Mouse (Mus musculus) left cerebral cortex, postnatal 14 days (tissue): ENCODE data around the gene Pdzk1ip1. TPM values are rescaled to one million over a fixed set of nuclear protein-coding genes. Genes with fewer than 3 reads are reported as not detected.

ENCODE experiments used
- DNase-seq, 2 experiments: peaks; one replicate each; pipeline ENCODE4 v3.0.0; 2021 to 2022; ENCODE audit warnings: low spot score in 2 of 2, mixed read lengths in 1 of 2
- intact Hi-C: fragments of 180-260 bp; cut with DNase I; formaldehyde crosslinking; loops from one replicate; pipeline ENCODE4 v1.15.1; 2025
- total RNA-seq, 2 experiments: library from RNA; stranded (reverse); gene quantifications; 2 replicates each; pipeline ENCODE4 v1.2.3; 2021

Gene Pdzk1ip1
- total RNA-seq, 2 experiments from 2014 or later, result 0.44 TPM; not detected in 1

DNA sequence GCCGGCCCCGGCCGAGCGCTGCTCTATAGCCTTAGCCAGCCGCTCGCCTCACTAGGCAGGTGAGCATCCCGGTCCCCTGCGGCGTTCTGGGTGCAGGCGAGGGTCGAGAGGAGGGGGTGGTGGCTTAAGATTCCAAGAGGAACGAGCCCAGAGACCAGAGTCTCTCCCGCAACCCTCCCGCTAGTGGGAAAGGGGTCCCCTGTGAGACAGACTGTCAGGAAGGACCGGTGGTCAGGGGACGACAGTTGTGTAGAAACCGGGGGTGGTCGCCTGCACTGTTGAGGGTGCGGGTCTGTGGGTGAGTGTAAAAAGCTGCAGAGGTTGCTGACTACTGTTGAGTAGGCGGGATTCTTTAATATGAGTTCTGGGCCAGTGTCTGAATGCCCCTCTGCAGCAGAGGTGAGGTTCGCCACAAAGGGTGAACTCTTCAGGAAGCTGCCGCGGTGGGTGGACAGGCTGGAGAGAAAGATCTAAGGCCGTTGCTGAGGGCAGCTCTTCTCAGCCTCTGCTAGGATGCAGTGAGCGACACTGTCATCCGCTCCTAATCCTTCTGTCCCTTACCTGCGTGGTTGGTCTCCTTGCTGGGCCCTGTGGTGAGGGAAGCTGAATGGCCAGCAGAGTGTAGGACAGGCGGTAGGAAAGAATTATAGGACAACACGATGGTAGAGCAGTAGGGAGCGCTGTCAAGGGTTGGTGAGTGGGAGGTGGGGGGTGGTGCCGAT, 24.8 kb upstream of the Pdzk1ip1 start:
- intact Hi-C loops, result no loop called here
- DNase-seq, result no peak

DNA sequence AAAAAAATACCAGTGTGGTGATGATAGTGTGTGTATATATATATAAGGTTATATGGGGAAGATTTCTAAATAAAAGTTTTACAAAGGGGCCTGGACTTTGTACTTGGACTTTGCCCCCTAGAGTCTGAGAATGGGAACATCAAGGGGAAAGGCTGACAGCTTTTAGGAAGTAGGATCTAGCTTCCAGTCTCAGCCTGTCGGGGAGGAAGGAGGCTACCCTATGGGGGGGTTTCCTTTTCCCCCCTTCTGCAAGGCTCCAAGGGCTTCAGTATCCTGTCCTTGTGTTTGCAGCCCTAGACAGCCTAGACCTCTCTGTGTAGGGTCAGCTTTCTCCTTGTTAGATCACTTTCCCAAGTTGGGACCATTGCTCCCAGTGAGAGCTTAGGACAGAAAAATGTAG, 16.8 kb upstream of the Pdzk1ip1 start:
- intact Hi-C loops, result no loop called here
- DNase-seq, result no peak

DNA sequence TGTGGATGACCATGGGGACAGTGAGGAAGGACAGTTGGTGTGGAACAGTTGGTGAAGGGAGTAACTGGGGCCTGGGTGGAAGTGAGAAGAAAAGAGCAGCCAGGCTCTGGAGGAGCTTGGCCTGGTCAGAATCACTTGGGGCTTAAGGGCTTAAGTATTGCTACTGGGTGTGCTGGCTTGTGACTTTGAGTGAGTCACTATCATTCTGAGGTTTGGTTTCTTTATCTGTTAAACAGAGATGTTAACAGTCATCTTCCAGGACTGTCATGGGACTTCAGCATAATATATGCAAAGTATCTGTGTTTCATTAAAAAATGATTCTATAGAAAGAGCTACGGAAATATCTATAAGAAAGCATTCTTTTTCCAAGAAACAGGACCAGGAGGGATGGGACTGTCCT, 13.7 kb upstream of the Pdzk1ip1 start:
- intact Hi-C loops, result no loop called here
- DNase-seq, result no peak

DNA sequence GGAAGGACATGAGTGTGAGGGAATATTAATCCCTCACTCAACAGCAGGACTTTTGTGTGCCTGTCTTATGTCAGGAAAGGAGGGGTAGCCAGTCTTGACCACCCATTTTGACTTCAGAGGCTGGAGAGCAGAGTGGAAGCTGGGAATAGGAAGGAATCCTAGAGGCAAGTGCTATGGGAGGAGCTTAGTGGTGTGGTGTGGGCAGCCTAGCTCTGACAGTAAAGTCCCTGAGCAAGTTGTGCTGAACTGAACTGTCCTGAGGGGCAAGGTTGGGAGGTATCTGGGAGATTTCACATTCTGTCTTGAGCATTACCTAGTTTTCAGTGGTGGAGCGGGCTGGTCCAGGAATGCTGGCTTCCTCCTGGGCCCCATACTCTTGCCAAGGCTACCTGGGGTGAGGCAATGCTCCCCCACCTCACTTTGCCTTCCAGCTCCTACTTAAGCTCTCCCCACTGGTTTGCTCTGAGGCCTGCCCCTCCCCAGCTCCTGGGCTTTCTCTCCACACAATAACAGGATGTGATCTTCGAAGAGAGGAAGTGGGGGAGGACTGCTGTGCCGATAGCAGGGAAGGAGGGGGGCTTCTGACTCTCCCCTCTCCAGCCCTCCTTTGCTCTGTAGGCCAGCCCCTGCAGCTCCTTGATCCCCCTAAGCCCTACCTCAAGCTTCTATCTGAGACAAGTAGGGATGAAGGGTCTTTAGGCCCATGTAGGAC, 13.1 kb upstream of the Pdzk1ip1 start:
- intact Hi-C loops, result no loop called here

DNA sequence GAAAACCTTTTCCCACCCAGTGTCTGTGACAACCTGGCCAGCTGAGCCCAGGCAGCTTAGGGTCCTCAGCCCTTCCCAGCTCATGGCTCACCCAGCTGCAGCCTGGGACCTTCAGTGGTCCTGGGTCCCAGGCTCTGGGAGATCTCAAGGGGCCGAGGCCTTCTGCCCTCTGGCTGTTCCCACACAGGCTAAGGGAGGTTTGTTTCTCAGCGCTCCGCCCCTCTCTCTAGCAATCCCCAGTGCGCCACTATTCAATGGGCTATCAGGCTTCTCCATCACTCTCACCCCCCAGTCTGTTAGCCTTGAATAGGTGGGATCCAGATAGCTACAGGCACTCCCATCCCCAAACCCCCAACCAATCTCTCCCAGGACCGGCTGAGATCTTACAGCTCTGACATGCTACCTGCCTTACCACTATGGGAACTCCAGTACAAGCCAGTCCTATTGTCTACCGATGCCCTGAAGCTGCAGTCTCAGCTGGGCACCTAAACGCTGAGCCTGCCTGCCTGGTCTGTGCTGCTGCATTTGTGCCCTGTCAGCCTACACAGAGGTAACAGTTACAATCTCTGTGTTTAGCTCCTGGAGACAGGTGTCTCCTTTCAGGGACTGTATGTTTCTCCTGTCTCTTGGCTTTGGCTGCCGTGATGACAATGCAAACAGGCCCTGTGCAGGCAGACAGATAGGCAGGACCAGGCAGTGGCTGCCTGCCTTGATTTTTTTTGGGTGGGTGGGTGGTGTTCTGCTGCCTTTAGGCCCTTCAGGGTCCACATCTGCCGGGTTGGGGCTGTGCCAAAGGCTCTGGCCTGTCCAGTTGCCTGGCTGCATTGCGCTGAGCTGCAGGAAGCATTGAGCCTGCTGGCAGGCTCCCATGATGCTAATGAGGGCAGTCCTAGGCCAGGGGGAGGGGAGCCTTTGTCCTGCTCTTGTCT, 9.4 kb upstream of the Pdzk1ip1 start:
- intact Hi-C loops, result no loop called here
- no peak for DNase-seq

More for the DNA sequence above, 13.1 kb upstream of the Pdzk1ip1 start:
- no peak for DNase-seq

DNA sequence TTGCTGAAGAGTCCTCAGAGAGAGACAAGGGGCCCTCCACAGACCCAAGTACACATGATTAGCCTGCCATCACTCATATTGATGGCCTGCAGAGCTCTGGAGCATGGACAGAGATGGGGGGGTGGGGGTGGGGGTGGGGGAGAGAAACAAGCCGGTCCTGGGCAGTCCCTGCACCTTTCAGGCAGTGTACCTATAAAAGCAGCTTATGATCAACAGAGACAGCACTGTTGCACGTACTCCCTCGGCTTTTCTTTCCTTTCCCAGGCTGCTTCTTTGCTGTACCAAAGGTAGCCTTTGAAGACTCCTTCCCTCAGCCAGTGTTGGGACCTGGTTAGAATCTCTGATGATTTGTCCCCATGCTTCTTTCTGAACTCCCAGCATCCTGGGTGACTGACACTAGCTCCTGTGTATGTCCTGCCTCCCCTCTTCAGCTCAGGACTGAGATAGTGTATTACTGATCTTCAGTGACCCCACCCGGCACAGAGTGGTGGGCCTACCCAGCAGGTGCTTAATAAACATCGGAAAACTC, 8.6 kb upstream of the Pdzk1ip1 start:
- no peak for DNase-seq
- intact Hi-C loops, result no loop called here

DNA sequence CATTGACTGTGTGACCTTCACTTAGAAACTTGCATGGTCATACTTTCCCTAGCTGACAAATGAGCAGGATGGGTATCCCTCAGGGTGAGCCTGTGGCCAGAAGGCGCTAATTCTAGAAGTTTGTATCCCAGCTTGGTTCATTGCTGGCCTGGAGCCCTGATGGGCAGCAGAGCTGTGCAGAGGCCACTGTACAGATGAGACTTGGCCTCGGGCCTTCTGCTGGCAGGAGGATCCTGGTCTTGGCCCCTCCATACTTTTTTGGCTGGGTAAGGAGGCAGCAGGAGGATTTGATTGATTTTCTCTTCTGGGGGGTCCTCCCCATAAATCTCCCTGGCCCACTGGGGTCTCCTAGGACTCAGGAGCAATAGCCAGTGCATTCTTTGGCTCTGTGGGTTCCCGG, 5.5 kb upstream of the Pdzk1ip1 start:
- intact Hi-C loops, result no loop called here

DNA sequence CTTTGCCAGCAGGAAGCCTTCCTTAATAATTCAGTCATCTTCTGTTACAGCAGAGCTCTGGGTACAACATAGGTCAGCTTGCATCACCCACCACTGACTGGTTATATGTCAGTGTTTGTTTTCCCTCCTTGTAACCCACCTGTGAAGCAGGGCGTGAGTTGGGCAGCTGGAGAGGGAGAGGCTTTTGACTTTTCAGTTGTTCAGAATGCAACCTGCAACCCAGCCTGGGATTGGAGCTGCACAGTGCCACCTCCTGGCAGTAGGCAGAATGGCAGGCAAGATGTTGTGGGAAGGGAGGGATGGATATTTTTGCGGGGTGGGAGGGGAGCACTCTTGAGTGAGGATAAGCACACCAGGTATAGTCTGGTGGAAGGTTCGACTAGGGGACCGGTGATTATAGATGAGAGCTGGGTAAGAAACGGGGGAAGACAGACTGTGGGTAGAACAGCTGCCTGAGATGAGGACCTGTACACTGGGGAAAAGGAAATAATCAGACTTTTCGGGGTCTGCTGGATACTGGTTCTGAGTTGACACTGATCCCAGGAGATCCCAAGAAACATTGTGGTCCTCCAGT, 2.9 kb upstream of the Pdzk1ip1 start:
- peak; percentile 57 to 60 for DNase-seq
- intact Hi-C loops, result loop anchor here (5.0 kb wide), 1 partner anchor 38 kb away; no protein-coding TSS in a partner anchor

More for the DNA sequence above, 5.5 kb upstream of the Pdzk1ip1 start:
- no peak for DNase-seq

DNA sequence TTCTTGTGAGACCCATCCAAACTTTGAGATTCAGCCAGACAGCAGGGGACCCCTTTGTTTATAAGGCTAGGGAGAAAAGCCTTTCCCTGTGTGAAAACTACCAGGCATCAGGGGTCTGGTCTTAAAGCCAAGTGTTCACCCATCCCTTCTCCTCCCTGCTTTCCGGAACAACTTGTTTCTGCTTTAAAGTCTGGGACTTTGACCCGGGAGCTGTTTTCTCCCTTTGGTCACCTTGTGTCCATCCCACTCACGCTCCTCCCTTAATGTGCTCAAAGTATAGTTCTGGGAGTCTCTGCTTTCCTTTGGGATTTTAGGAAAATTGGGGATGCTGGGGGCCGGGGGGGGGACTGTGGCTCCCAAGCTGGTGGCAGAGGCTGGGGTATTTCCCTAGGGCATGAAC, 2.3 kb upstream of the Pdzk1ip1 start:
- intact Hi-C loops, result loop anchor here (5.0 kb wide), 1 partner anchor 39 kb away; no protein-coding TSS in a partner anchor

DNA sequence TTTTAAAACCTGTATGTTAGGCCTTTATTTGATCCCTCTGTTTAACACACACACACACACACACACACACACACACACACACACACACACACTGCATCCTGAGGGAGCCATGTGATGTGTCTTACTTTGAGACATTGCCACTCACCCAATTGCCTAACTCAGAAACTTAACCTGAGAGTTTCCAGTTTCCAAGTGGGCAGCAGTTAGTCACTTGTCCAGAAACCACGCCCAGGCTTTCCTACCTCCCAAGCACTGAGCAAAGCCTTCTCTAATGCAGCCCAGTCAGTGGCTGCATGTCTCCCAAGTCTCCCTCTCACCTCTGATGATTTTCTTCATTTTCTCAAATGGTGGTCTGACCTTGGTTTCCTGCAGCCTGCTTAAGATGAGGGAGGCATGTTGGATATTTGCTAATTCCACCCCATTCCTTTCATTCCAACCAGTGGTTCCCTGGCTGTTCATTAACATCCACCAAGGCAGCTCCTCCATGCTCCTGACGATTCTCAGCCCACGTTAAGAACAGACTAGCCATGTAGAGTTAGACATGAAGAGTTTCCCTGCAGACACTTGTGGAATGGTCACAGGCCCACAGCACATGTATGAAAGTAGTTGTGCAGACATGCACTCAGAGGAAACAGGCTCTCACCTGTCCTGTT, 1.6 kb upstream of the Pdzk1ip1 start:
- intact Hi-C loops, result loop anchor here (5.0 kb wide), 1 partner anchor 40 kb away; no protein-coding TSS in a partner anchor
- DNase-seq, result no peak

More for the DNA sequence above, 2.3 kb upstream of the Pdzk1ip1 start:
- no peak for DNase-seq

DNA sequence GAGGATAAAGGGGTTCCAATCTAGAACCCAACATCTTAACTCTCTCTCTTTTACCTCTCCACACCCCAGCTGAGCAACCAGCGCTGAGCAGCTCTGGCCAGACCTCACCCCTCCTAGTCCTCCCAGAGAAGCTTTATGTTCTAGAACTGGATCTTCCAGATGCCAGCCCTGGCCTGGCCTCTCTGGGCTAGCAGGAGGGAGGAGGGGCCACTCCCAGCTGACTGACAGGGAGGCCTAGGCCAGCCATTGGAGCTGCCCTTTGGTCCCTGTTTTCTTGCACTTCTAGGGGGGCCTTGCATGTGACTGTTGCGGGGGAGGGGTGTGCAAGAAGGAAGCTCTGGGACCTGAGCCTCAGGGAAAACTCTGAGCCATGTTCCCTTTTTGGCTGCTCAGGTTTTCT, 2.1 kb downstream of the Pdzk1ip1 start:
- no peak for DNase-seq
- intact Hi-C loops, result no loop called here

DNA sequence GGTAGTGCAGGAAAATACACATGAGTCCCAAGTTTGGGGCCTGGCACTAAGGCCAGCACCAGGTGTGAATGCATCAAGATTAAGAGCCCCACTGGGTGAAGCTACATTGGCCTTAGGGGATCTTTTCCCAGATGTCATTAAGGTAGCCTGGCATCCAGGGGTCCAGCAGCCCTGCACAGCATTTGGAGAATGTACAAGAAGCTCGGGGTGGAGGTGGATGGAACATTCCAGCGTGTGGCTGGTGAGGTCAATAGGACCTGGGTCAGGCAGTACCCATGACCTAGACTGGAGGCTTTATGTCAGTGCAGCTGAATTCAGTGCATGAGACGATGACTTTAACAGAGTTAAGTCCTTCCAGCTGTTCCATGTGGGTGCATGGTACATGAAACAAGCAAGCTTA, 3.3 kb downstream of the Pdzk1ip1 start:
- intact Hi-C loops, result no loop called here
- no peak for DNase-seq

DNA sequence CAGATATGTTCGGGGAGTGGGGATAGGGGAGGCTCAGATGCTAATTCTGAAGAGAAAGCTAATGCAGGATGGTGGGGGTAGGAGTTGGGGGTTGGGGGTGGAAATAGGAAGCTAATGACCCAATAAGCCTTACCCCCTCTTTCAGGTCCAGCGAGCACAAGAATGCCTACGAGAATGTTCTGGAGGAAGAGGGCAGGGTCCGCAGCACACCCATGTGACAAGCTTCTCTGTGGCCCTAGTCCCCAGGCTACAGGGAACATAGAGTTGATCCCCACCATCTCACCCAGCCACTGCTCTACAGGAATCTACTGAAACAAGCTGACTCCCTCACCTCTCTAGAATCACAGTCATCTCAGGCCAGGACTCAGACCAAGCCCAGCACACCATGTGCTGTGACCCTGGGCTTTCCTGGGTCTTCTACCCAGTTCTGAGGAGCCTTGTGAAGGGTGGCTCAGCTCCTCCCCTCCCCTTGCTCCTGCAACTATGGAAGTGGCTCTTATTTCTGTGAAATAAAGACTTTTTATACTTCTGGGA, 4.9 kb downstream of the Pdzk1ip1 start:
- DNase-seq, result no peak
- intact Hi-C loops, result no loop called here

DNA sequence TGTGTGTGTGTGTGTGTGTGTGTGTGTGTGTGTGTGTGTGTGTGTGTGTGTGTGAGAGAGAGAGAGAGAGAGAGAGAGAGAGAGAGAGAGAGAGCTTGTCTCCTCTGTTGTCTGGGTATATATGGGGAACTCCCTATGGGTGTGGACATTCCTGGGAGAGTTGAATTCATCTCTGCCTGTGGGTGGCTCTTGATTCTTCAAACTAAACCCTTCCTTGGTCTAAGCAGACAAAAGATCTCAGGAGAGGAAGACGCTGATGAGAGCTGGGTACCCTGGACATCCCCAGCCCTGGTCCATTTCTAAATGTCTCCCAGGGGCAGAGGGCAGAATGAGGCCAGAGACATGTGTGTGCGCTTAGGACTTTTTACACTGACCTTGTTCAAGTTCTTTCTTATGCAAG, 5.5 kb downstream of the Pdzk1ip1 start:
- intact Hi-C loops, result no loop called here
- no peak for DNase-seq

DNA sequence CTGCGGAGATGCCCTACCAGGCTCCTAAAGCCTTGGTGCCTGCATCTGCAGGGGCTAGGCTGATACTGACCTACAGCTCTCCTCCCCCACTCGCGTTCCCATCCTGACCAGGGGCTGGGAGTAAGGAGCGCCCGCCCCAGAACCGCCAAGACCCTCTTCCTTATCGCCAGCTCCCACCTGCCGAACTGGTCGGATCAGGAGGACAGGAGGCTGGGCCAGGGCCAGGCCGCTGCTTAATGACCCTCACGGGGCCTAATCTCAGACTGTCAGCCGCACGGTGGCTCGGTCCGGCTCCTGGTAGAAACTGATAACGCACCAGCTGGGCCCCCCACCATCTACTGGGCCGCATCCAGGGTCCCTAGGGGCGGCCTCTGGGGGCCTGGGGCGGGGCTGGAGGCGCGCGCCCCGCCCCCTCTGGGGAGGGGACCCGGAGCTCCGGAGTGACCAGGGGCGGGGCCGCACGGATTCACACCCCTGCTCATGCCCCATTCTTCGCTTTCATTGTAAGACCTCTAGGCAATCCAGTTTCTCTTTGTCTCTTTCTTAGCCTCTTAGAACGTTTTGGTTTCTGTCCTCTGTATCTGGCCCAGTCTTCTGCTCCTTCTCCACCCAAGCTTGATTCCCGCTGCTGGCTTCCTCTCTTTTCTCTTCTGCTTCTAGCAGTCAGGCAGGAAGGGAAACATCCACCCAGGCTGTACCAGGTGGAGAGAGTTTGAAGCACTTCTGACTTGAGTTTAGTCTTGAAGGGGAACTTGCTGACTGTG, 7.3 kb downstream of the Pdzk1ip1 start:
- no peak for DNase-seq
- intact Hi-C loops, result loop anchor here (5.0 kb wide), 1 partner anchor 59 kb away; no protein-coding TSS in a partner anchor

DNA sequence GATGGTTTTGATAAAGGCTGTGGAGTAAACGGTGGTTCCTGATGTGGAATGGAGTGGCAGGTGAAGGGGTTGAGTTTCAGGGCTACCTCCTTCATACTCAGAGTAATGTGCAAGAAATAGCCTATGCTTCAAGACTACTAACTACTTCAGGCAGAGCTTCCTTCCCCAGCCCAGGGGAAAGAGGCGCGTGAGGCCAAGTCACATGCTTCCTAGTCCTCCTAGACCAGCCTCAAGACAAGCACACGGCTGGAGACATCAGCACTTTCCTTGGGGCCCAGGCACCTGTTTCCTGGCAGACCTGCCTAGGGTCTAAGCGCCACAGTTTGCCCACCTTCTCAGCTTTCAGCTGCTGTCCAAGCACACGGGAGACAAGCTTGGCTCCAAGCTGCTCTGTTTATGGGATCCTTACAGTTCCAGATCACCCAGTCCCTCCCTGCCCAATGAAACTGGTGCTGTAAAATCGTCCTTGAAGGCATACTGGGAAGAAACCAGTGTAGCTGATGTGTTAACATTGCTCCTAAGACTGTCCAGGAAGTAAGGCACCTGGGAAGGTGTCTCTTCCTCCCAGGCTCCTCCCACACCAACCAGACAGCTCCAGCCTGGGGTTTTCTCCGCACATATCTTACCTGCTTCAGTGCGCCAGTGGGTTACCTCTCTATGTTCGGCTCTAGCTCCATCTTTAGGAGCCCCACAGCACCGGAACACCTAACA, 8.1 kb downstream of the Pdzk1ip1 start:
- intact Hi-C loops, result loop anchor here (5.0 kb wide), 1 partner anchor 59 kb away; no protein-coding TSS in a partner anchor

DNA sequence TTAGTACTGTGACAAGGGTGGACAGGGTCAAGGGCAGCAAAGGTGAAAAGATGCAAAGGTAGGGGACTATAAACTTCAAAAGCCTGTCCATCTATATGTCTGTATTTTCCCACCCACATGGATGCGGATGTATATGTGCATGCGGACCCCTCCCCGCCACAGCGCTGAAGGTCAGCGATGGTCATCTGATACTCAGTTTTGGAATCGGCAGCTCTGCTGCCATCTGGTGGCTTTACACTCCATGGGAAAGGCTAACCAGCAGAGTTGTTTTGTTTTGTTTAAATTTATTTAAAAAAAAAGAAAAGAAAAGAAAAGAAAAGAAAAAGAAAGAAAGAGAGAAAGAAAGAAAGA, 8.6 kb downstream of the Pdzk1ip1 start:
- peak; percentile 23 to 27 for DNase-seq
- intact Hi-C loops, result loop anchor here (5.0 kb wide), 1 partner anchor 60 kb away; no protein-coding TSS in a partner anchor

More for the DNA sequence above, 8.1 kb downstream of the Pdzk1ip1 start:
- no peak for DNase-seq
